ENCODE assay signal across 8 mouse cellular contexts in the genomic region with DNA sequence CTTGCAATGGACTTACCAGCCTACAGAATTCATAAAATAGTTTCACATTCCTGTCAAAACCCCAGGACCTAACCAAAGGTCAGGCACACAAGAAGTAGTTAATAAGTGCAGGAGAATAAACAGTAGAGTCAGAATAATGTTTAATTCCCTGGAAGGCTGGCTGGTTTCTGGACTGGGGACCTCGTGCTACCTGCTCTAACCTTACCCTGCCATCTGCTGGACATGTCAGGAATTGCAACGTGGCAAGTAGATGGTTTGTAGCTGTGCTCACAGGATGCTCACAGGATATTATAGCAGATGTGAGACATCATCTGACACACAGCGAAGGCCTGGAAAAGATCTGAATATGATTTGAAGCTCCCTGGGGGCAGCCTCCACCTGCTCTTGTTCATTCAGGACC. TPM values are rescaled to one million over a fixed set of nuclear protein-coding genes. Genes with fewer than 3 reads are reported as not detected.
A peak's percentile ranks its signal among the peaks of the same experiment; 100 is the strongest.
DNase-seq lines count a peak whose midpoint lies in the region; ATAC-seq lines count a peak whose summit lies in the region.

No protein-coding gene starts in this region.

- H3K4me2 ChIP-seq in intestine, embryonic 16.5 days (ENCODE audit: low read depth, low read length) = no peak overlapping the region
- no peak overlapping the region for H3K4me2 ChIP-seq in midbrain, embryonic 13.5 days (replicated peaks)

- H3K27ac ChIP-seq in intestine, embryonic 16.5 days (ENCODE audit: low read length) = no peak overlapping the region
- H3K27ac ChIP-seq in midbrain, embryonic 13.5 days = no peak overlapping the region

- no peaks in the 10 kb centered on the region for H3K36me3 ChIP-seq in intestine, embryonic 16.5 days (ENCODE audit: control insufficient read depth, insufficient read depth, low read length)
- no peaks in the 10 kb centered on the region for H3K36me3 ChIP-seq in midbrain, embryonic 13.5 days

- 3% methylated on average over 3 of the region's 3 CpGs for WGBS in intestine, embryonic 16.5 days
- 6% methylated on average over 3 of the region's 3 CpGs for WGBS in midbrain, embryonic 13.5 days

- no peaks in the 10 kb centered on the region for H3K9me3 ChIP-seq in intestine, embryonic 16.5 days (ENCODE audit: control insufficient read depth, low read length)
- no peaks in the 10 kb centered on the region for H3K9me3 ChIP-seq in midbrain, embryonic 13.5 days

- H3K4me1 ChIP-seq in intestine, embryonic 16.5 days (ENCODE audit: control insufficient read depth, insufficient read depth, low read length) = no peaks in the 10 kb centered on the region
- peaks cover 5% of the 10 kb centered on the region for H3K4me1 ChIP-seq in midbrain, embryonic 13.5 days (replicated peaks)

- DNase-seq in heart, adult 11 months = peak; percentile 96
- DNase-seq in heart, postnatal 25 days (ENCODE audit: low spot score) = no peak
- peak; percentile 55 for DNase-seq in cerebellum, adult 9-11 months
- DNase-seq in frontal cortex, postnatal 36 days (ENCODE audit: low spot score in 2 of 2) = peak; percentile 86
- peak; percentile 80 for DNase-seq in left cerebral cortex, postnatal 10 days (ENCODE audit: extremely low spot score in 1 of 2, low spot score in 2 of 2)
- peak; percentile 63 to 84 for DNase-seq in spleen, adult 18-20 months

- no peak overlapping the region for H3K9ac ChIP-seq in intestine, embryonic 16.5 days (ENCODE audit: low read depth, low read length)
- H3K9ac ChIP-seq in midbrain, embryonic 13.5 days (replicated peaks) = no peak overlapping the region

- H3K4me3 ChIP-seq in intestine, embryonic 16.5 days (ENCODE audit: low read length) = no peak overlapping the region
- no peak overlapping the region for H3K4me3 ChIP-seq in midbrain, embryonic 13.5 days (replicated peaks)

- ATAC-seq in intestine, embryonic 16.5 days = peak; percentile 45
- ATAC-seq in midbrain, embryonic 13.5 days = peak; percentile 67

- intact Hi-C loops in heart, postnatal 25 days (cut with DNase I) = loop anchor here (1.0 kb wide), 1 partner anchor 23 kb away; no protein-coding TSS in a partner anchor
- intact Hi-C loops in left cerebral cortex, postnatal 10 days (cut with DNase I) = no loop called here

- no peaks in the 10 kb centered on the region for H3K27me3 ChIP-seq in intestine, embryonic 16.5 days (replicated peaks; ENCODE audit: control insufficient read depth, insufficient read depth, low read length)
- H3K27me3 ChIP-seq in midbrain, embryonic 13.5 days = no peaks in the 10 kb centered on the region

RNA-seq across cellular contexts. Expression of a gene that starts 7.3 kb away (rescaled TPM):
- 100 to 1,000 TPM; 497 to 569 TPM for total RNA-seq in heart, postnatal 25 days (2021)
- polyA plus RNA-seq in intestine, embryonic 16.5 days (2015; fragmentation: Nextera tagmentation; extraction: Ambion mirVana) = 22.5 and 23.6 TPM in 2 replicates
- 1 to 10 TPM; 3.3 to 3.7 TPM for total RNA-seq in left cerebral cortex, postnatal 10 days (2021)
- 0.57 and 0.82 TPM in 2 replicates for polyA plus RNA-seq in midbrain, embryonic 13.5 days (2015; fragmentation: Nextera tagmentation; extraction: Ambion mirVana)

RNA-seq across cellular contexts. Expression of a gene that starts 37.7 kb away (rescaled TPM):
- total RNA-seq in heart, postnatal 25 days (2021) = not detected
- not detected in 2 replicates for polyA plus RNA-seq in intestine, embryonic 16.5 days (2015; fragmentation: Nextera tagmentation; extraction: Ambion mirVana)
- total RNA-seq in left cerebral cortex, postnatal 10 days (2021) = 1 to 10 TPM; 5.1 to 7.1 TPM
- 19.4 and 21.1 TPM in 2 replicates for polyA plus RNA-seq in midbrain, embryonic 13.5 days (2015; fragmentation: Nextera tagmentation; extraction: Ambion mirVana)

RNA-seq across cellular contexts. Expression of a gene that starts 40.0 kb away (rescaled TPM):
- total RNA-seq in heart, postnatal 25 days (2021) = 1 to 10 TPM; 4.4 to 4.9 TPM
- polyA plus RNA-seq in intestine, embryonic 16.5 days (2015; fragmentation: Nextera tagmentation; extraction: Ambion mirVana) = 5.5 and 5.6 TPM in 2 replicates
- total RNA-seq in left cerebral cortex, postnatal 10 days (2021) = 10 to 100 TPM; 20.6 to 23.2 TPM
- 18.3 and 19.6 TPM in 2 replicates for polyA plus RNA-seq in midbrain, embryonic 13.5 days (2015; fragmentation: Nextera tagmentation; extraction: Ambion mirVana)

RNA-seq across cellular contexts. Expression of a gene that starts 59.1 kb away (rescaled TPM):
- 1 to 10 TPM; 1.2 to 1.3 TPM for total RNA-seq in heart, postnatal 25 days (2021)
- 0.13 TPM in 1 of 2 replicates, not detected in the other for polyA plus RNA-seq in intestine, embryonic 16.5 days (2015; fragmentation: Nextera tagmentation; extraction: Ambion mirVana)
- total RNA-seq in left cerebral cortex, postnatal 10 days (2021) = 1 to 10 TPM; 1.8 to 3.4 TPM
- polyA plus RNA-seq in midbrain, embryonic 13.5 days (2015; fragmentation: Nextera tagmentation; extraction: Ambion mirVana) = 0.68 and 1.2 TPM in 2 replicates

Comparison
In these comparisons a context has a peak if more than half of its experiments do, and no peak if none do; other contexts are left out.
1. RNA of a gene that starts 7.3 kb away (total RNA-seq): 497 to 569 TPM in heart, postnatal 25 days; 3.3 to 3.7 TPM in left cerebral cortex, postnatal 10 days; every median in the first group is over 100 times any median in the second.
2. RNA of a gene that starts 37.7 kb away (total RNA-seq): 5.1 to 7.1 TPM in left cerebral cortex, postnatal 10 days; not detected in heart, postnatal 25 days; every median in the first group is over 4 times any median in the second.